Mouse (Mus musculus) forebrain, embryonic 15.5 days (tissue): ENCODE data around the gene Arhgap30. TPM values are rescaled to one million over a fixed set of nuclear protein-coding genes. Genes with fewer than 3 reads are reported as not detected.

ENCODE experiments used
- ATAC-seq: fragments of 200-750 bp; cut with Nextera tagmentation; replicated peaks from 2 replicates; pipeline ENCODE4 v1.8.0; 2017; ENCODE audit warnings: mild to moderate bottlenecking, moderate TSS enrichment, moderate library complexity
- H3K27ac ChIP-seq: fragments of 300-500 bp; sonication (generic); replicated peaks from 2 replicates; pipeline ENCODE4 v1.5.1; 2015; ENCODE audit warnings: mild to moderate bottlenecking, inconsistent platforms
- H3K27me3 ChIP-seq: fragments of 300-500 bp; sonication (generic); 2 replicates; pipeline ENCODE4 v1.6.1; 2015; ENCODE audit warnings: inconsistent platforms
- H3K36me3 ChIP-seq: fragments of 300-500 bp; sonication (generic); 2 replicates; pipeline ENCODE4 v1.6.1; 2015; ENCODE audit warnings: mild to moderate bottlenecking, inconsistent platforms
- H3K4me1 ChIP-seq: fragments of 300-500 bp; sonication (generic); 2 replicates; pipeline ENCODE4 v1.6.1; 2015; ENCODE audit warnings: inconsistent platforms
- H3K4me2 ChIP-seq: fragments of 300-500 bp; sonication (generic); replicated peaks from 2 replicates; pipeline ENCODE4 v1.6.1; 2015; ENCODE audit warnings: mild to moderate bottlenecking, inconsistent platforms
- H3K4me3 ChIP-seq: fragments of 300-500 bp; sonication (generic); 2 replicates; pipeline ENCODE4 v1.5.1; 2015; ENCODE audit warnings: mild to moderate bottlenecking, inconsistent platforms
- H3K9ac ChIP-seq: fragments of 300-500 bp; sonication (generic); replicated peaks from 2 replicates; pipeline ENCODE4 v1.6.1; 2015; ENCODE audit warnings: mild to moderate bottlenecking, inconsistent platforms
- H3K9me3 ChIP-seq: fragments of 300-500 bp; sonication (generic); 2 replicates; pipeline ENCODE4 v1.6.1; 2016; ENCODE audit warnings: inconsistent platforms
- WGBS: fragments of 180-500 bp; shearing (Covaris S2); methylation state at CpG from one replicate; pipeline ENCODE4 v1.1.7; 2015; ENCODE audit warnings: mixed read lengths; 5-methylcytosine and 5-hydroxymethylcytosine counted together
- polyA plus RNA-seq: library from polyadenylated mRNA; unstranded; fragments of >200 nt; fragmentation: Nextera tagmentation; extraction: Ambion mirVana; gene quantifications from 2 replicates; pipeline ENCODE4 v1.2.1, GENCODE M21; 2015

Gene Arhgap30
- polyA plus RNA-seq, 1 experiment from 2014 or later: 0.71 TPM

GRCm38 (mm10) chr1:171438014-171438670, 49.4 kb downstream of the Arhgap30 start:
- Histone ChIP-seq H3K27me3 (peaks cover 29% of the 10 kb centered on the region; the same call in 1 of the 2 replicates), H3K4me1 (peaks cover 10% of the 10 kb centered on the region), H3K27ac (no peak overlapping the region), H3K9ac (peak overlapping the region; percentile 19; the same call in 1 of the 2 replicates), H3K36me3 (no peaks in the 10 kb centered on the region), H3K9me3 (no peaks in the 10 kb centered on the region), H3K4me2 (peak overlapping the region; percentile 46), H3K4me3 (peak overlapping the region; percentile 37)
- WGBS: 9% methylated on average over 18 of the region's 18 CpGs
- peak; percentile 27; the same call in 1 of the 2 replicates for ATAC-seq

- 60% methylated on average over 8 of the region's 8 CpGs for WGBS
- peaks cover 29% of the 10 kb centered on the region; the same call in 1 of the 2 replicates for H3K27me3 ChIP-seq
- peaks cover 10% of the 10 kb centered on the region for H3K4me1 ChIP-seq
- ATAC-seq: no peak
- H3K27ac ChIP-seq: no peak overlapping the region
- H3K4me2 ChIP-seq: no peak overlapping the region
- no peaks in the 10 kb centered on the region for H3K9me3 ChIP-seq
- no peak overlapping the region for H3K9ac ChIP-seq
- no peaks in the 10 kb centered on the region for H3K36me3 ChIP-seq
- no peak overlapping the region for H3K4me3 ChIP-seq
Measured at GRCm38 (mm10) chr1:171439072-171439471, 50.3 kb downstream of the Arhgap30 start.

- H3K27me3 ChIP-seq: peaks cover 29% of the 10 kb centered on the region; the same call in 1 of the 2 replicates
- H3K9me3 ChIP-seq: no peaks in the 10 kb centered on the region
- 0 out of 2 replicates have a peak overlapping the region, but pooled peaks have one; percentile 18 for H3K27ac ChIP-seq
- H3K36me3 ChIP-seq: no peaks in the 10 kb centered on the region
- H3K4me1 ChIP-seq: peaks cover 10% of the 10 kb centered on the region
- H3K4me2 ChIP-seq: no peak overlapping the region
- WGBS: 55% methylated on average over 9 of the region's 9 CpGs
- ATAC-seq: no peak
- H3K4me3 ChIP-seq: no peak overlapping the region
- H3K9ac ChIP-seq: no peak overlapping the region
Measured at GRCm38 (mm10) chr1:171440025-171440725, 51.4 kb downstream of the Arhgap30 start.

- no peaks in the 10 kb centered on the region for H3K9me3 ChIP-seq
- H3K27me3 ChIP-seq: peaks cover 28% of the 10 kb centered on the region; the same call in 1 of the 2 replicates
- H3K9ac ChIP-seq: no peak overlapping the region
- H3K36me3 ChIP-seq: no peaks in the 10 kb centered on the region
- 72% methylated on average over 7 of the region's 7 CpGs for WGBS
- H3K4me3 ChIP-seq: no peak overlapping the region
- H3K27ac ChIP-seq: 0 out of 2 replicates have a peak overlapping the region, but pooled peaks have one; percentile 6
- H3K4me1 ChIP-seq: peaks cover 10% of the 10 kb centered on the region
- ATAC-seq: no peak
- no peak overlapping the region for H3K4me2 ChIP-seq
Measured at GRCm38 (mm10) chr1:171441466-171442412, 53.0 kb downstream of the Arhgap30 start.

- Histone ChIP-seq H3K27me3 (peaks cover 22% of the 10 kb centered on the region; the same call in 1 of the 2 replicates), H3K4me1 (peaks cover 6% of the 10 kb centered on the region), H3K4me3 (no peak overlapping the region), H3K9ac (no peak overlapping the region), H3K4me2 (no peak overlapping the region), H3K36me3 (no peaks in the 10 kb centered on the region), H3K27ac (no peak overlapping the region), H3K9me3 (no peaks in the 10 kb centered on the region)
- ATAC-seq: no peak
- WGBS: 79% methylated on average over 8 of the region's 8 CpGs
Measured at GRCm38 (mm10) chr1:171442413-171442760, 53.6 kb downstream of the Arhgap30 start.

GRCm38 (mm10) chr1:171445050-171445449, 56.3 kb downstream of the Arhgap30 start:
- H3K9ac ChIP-seq: no peak overlapping the region
- H3K27ac ChIP-seq: no peak overlapping the region
- H3K4me2 ChIP-seq: no peak overlapping the region
- no peaks in the 10 kb centered on the region for H3K9me3 ChIP-seq
- H3K4me3 ChIP-seq: no peak overlapping the region
- no peaks in the 10 kb centered on the region for H3K27me3 ChIP-seq
- H3K36me3 ChIP-seq: no peaks in the 10 kb centered on the region
- no peaks in the 10 kb centered on the region for H3K4me1 ChIP-seq
- 94% methylated on average over 5 of the region's 5 CpGs for WGBS
- ATAC-seq: no peak

GRCm38 (mm10) chr1:171446854-171447253, 58.1 kb downstream of the Arhgap30 start:
- WGBS: 83% methylated on average over 7 of the region's 7 CpGs
- Histone ChIP-seq H3K27ac (no peak overlapping the region), H3K4me1 (no peaks in the 10 kb centered on the region), H3K36me3 (no peaks in the 10 kb centered on the region), H3K4me2 (no peak overlapping the region), H3K27me3 (no peaks in the 10 kb centered on the region), H3K9ac (no peak overlapping the region), H3K9me3 (no peaks in the 10 kb centered on the region), H3K4me3 (no peak overlapping the region)
- no peak for ATAC-seq

- Histone ChIP-seq H3K4me2 (no peak overlapping the region), H3K9me3 (no peaks in the 10 kb centered on the region), H3K36me3 (no peaks in the 10 kb centered on the region), H3K27me3 (no peaks in the 10 kb centered on the region), H3K27ac (no peak overlapping the region), H3K4me3 (no peak overlapping the region), H3K4me1 (no peaks in the 10 kb centered on the region), H3K9ac (no peak overlapping the region)
- ATAC-seq: no peak
- WGBS: 79% methylated on average over 10 of the region's 10 CpGs
Measured at GRCm38 (mm10) chr1:171447692-171448091, 58.9 kb downstream of the Arhgap30 start.

- Histone ChIP-seq H3K27ac (no peak overlapping the region), H3K9me3 (no peaks in the 10 kb centered on the region), H3K36me3 (no peaks in the 10 kb centered on the region), H3K27me3 (no peaks in the 10 kb centered on the region), H3K4me3 (no peak overlapping the region), H3K4me1 (no peaks in the 10 kb centered on the region), H3K9ac (no peak overlapping the region), H3K4me2 (no peak overlapping the region)
- ATAC-seq: no peak
- WGBS: 87% methylated on average over 11 of the region's 11 CpGs
Measured at GRCm38 (mm10) chr1:171450062-171450461, 61.3 kb downstream of the Arhgap30 start.

GRCm38 (mm10) chr1:171451001-171451400, 62.2 kb downstream of the Arhgap30 start:
- 83% methylated on average over 10 of the region's 10 CpGs for WGBS
- ATAC-seq: no peak
- H3K9ac ChIP-seq: no peak overlapping the region

GRCm38 (mm10) chr1:171452522-171452921, 63.8 kb downstream of the Arhgap30 start:
- Histone ChIP-seq H3K4me2 (no peak overlapping the region), H3K27ac (no peak overlapping the region), H3K4me3 (no peak overlapping the region), H3K9ac (no peak overlapping the region), H3K36me3 (no peaks in the 10 kb centered on the region), H3K27me3 (no peaks in the 10 kb centered on the region), H3K9me3 (no peaks in the 10 kb centered on the region), H3K4me1 (no peaks in the 10 kb centered on the region)
- no peak for ATAC-seq
- 71% methylated on average over 5 of the region's 5 CpGs for WGBS

More at GRCm38 (mm10) chr1:171451001-171451400, 62.2 kb downstream of the Arhgap30 start:
- H3K4me3 ChIP-seq: no peak overlapping the region
- no peaks in the 10 kb centered on the region for H3K36me3 ChIP-seq
- H3K27me3 ChIP-seq: no peaks in the 10 kb centered on the region
- no peaks in the 10 kb centered on the region for H3K9me3 ChIP-seq
- H3K27ac ChIP-seq: no peak overlapping the region
- no peaks in the 10 kb centered on the region for H3K4me1 ChIP-seq
- no peak overlapping the region for H3K4me2 ChIP-seq

- no peak for ATAC-seq
Measured at GRCm38 (mm10) chr1:171452923-171453322, 64.2 kb downstream of the Arhgap30 start.

More at GRCm38 (mm10) chr1:171452923-171453322, 64.2 kb downstream of the Arhgap30 start:
- Histone ChIP-seq H3K4me1 (no peaks in the 10 kb centered on the region), H3K9me3 (no peaks in the 10 kb centered on the region), H3K27ac (no peak overlapping the region), H3K36me3 (no peaks in the 10 kb centered on the region), H3K4me3 (no peak overlapping the region), H3K4me2 (no peak overlapping the region), H3K9ac (no peak overlapping the region), H3K27me3 (no peaks in the 10 kb centered on the region)
- 84% methylated on average over 5 of the region's 5 CpGs for WGBS
